ENCODE assay signal across 9 mouse cellular contexts in the genomic region with DNA sequence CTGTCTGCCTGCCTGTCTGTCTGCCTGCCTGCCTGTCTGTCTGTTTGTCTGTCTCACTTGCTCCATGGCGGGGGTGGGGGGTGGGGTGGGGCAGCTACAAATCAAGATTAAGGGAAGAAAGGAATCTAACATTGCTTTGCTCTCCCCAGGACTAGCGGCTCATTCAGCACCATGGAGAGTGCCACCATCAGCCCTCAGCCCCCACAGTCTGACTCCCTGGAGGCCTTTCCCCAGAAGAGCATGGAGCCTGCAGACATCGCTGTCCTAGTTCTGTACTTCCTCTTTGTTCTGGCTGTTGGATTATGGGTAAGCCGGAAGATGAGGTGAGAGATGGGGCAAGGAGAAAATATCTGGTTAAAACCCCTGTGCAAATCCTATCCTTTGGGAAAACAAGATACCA. TPM values are rescaled to one million over a fixed set of nuclear protein-coding genes. Genes with fewer than 3 reads are reported as not detected.
DNase-seq lines count a peak whose midpoint lies in the region; ATAC-seq and TF ChIP-seq lines count a peak whose summit lies in the region.
"Had no signal": no experiment of that assay in that cellular context is flagged by ENCODE, and none has a peak within 500 bp of the region (broad histone marks: within the 10 kb centered on the region; RNA-seq: fewer than 3 reads in every experiment).

No protein-coding gene starts in this region.

- ATAC-seq in limb, embryonic 14.5 days (ENCODE audit: low FRiP score, low read depth), result no peak

- H3K27me3 ChIP-seq in limb, embryonic 14.5 days (ENCODE audit: control insufficient read depth, insufficient read depth, low read length), result no peaks in the 10 kb centered on the region

- 23% methylated on average over 4 of the region's 4 CpGs for WGBS in limb, embryonic 14.5 days

- no peak overlapping the region for H3K4me3 ChIP-seq in limb, embryonic 14.5 days (replicated peaks; ENCODE audit: low read length)
- H3K4me3 ChIP-seq: gastrocnemius, adult 2 months had no signal

- H3K9me3 ChIP-seq in limb, embryonic 14.5 days (ENCODE audit: control insufficient read depth, low read length), result no peaks in the 10 kb centered on the region

- H3K36me3 ChIP-seq in limb, embryonic 14.5 days (ENCODE audit: control insufficient read depth, insufficient read depth, low read length), result no peaks in the 10 kb centered on the region

- H3K27ac ChIP-seq in limb, embryonic 14.5 days (replicated peaks; ENCODE audit: low read depth, low read length), result no peak overlapping the region
- H3K27ac ChIP-seq: gastrocnemius, adult 2 months had no signal

- no peak overlapping the region for H3K4me2 ChIP-seq in limb, embryonic 14.5 days (replicated peaks; ENCODE audit: low read depth, low read length, severe bottlenecking)

- no peaks in the 10 kb centered on the region for H3K4me1 ChIP-seq in limb, embryonic 14.5 days (ENCODE audit: control insufficient read depth, insufficient read depth, low read length)

- TF ChIP-seq POLR2A in limb, embryonic 14.5 days (IDR thresholded peaks at IDR 0.05; ENCODE audit: borderline replicate concordance, extremely low read depth, insufficient read depth, insufficient read length), result no peak

- peak; percentile 77 for DNase-seq in kidney, postnatal 10 days
- DNase-seq in kidney, adult 11 months, result no peak
- peak; percentile 61 for DNase-seq in ES-CJ7 (ENCODE audit: low read depth, low spot score)
- peak; percentile 68 for DNase-seq in adrenal gland, postnatal 10 days
- peak; percentile 55 for DNase-seq in limb, embryonic 14.5 days (ENCODE audit: low spot score)
- DNase-seq in cerebellum, adult 9-11 months, result no peak
- no peak for DNase-seq in right cerebral cortex, postnatal 36 days (ENCODE audit: low spot score in 2 of 2)
- no peak for DNase-seq in urinary bladder, postnatal 4 days (ENCODE audit: low spot score in 2 of 2)
- DNase-seq: gastrocnemius, adult 2 months had no signal

- H3K9ac ChIP-seq in limb, embryonic 14.5 days (ENCODE audit: low read depth, low read length, severe bottlenecking), result no peak overlapping the region

RNA-seq across cellular contexts. Expression of gene Slc5a11, which starts 20.9 kb away (rescaled TPM):
- total RNA-seq in adrenal gland, postnatal 10 days (2021), result not detected
- polyA plus RNA-seq in limb, embryonic 14.5 days (2012; rRNA removed), result 0.22 and 0.26 TPM in 2 replicates
- 0.08 TPM in 1 of 2 replicates, not detected in the other for polyA plus RNA-seq in limb, embryonic 14.5 days (2014; fragmentation: Nextera tagmentation; extraction: Ambion mirVana)
- total RNA-seq: gastrocnemius, adult 2 months had no signal

Comparison
In these comparisons a context has a peak if more than half of its experiments do, and no peak if none do; other contexts are left out.
1. DNase-seq: peak in kidney, postnatal 10 days (single experiment), ES-CJ7 (single experiment), adrenal gland, postnatal 10 days (single experiment) and limb, embryonic 14.5 days (single experiment); none in kidney, adult 11 months (single experiment), cerebellum, adult 9-11 months (single experiment), right cerebral cortex, postnatal 36 days (0 of 2) and urinary bladder, postnatal 4 days (0 of 2).